Mouse (Mus musculus) right cerebral cortex, postnatal 36 days (tissue): Measurements from ENCODE around the gene Igfbp4.

Experiments
- DNase-seq, 2 experiments: peaks; one replicate each; pipeline ENCODE4 v3.0.0; 2022; ENCODE audit warnings: low spot score in 2 of 2, mixed read lengths in 1 of 2

The Igfbp4 gene

DNA sequence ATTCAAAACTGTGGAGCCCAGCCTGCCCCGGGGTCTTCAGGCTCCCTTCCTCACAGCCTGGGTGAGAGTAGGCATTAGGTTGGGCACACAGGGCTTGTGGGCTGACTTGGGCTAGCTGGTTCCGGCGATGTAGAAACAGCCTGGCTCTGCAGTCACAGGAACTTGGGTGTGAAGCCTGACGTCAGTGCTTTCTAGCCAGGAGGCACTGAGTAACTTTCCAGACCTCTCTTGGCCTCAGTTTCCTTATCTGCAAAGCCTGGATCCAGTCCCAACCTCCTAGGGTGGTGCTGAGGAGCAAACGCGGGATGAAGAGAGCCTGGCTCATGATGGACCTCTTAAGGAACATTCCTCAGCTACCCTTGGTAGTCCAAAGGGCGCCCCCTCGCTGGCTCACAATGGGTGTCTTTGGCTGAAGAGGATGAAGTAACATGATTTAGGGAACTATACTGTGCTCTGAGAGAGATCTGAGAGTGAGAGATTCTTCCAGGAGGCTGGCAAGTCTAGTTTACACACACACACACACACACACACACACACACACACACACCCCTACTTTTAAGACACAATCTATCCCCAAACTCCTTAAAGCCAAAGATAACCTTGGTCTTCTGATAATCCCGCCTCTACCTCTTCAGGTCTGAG lies 40.0 kb downstream of the Igfbp4 start:
- no peak for DNase-seq

DNA sequence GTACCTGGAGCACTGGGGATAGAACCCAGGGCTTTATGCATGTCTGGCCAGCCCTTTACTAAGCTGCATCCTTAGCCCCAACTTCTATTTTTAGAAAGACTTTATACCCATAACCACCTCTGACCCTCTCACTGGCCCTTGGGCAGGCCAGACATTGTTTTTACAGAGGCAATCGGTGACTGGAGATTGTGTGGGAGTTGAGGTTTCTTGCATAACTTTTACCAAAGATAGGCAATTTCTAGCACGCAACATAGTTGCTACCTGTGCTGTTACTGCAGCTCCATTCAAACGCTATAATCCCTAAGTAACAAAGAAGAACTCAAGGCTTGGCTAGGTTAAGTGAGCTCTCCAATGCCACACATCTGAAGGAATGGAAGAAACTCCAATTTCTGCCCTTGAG lies 40.5 kb downstream of the Igfbp4 start:
- no peak for DNase-seq

DNA sequence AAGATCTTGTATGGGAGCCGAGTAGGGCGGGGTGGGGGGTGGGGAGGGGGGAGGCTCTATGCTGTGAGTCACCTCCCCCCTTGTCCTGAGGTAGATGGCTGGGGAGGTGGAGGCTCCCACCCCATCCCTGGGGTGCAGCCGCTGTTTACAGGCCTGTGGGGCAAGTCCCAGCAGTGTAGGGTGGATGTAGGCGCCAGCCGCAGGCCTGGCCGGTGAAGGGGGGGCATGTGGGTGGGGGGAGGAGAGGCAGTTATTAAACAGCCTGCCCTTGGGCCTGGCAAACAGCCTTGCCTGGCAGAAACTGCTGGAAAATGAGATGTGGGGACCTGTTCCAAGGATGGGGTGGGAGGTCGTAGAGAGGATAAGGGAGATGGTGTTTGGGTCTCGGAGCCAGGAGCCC lies 41.1 kb downstream of the Igfbp4 start:
- DNase-seq = no peak

DNA sequence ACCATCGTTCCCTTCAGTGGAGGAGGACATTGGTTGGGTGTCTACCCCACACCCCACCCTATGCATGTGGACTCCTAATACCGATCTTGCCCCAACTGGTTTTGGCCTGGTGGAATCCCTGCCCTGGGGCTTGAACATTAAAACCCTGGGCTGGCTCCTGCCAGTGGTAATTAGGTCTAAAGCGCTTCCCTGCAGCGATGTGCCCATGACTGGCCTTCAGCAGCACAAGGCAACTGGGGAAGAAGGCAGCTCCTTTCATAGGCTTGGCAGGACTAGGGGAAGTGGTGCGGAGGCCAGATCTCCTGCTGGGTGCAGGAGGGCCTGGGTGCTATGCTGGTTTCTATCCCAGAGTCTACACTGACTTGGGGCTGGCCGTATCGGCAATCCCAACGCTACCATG lies 42.5 kb downstream of the Igfbp4 start:
- DNase-seq = no peak

DNA sequence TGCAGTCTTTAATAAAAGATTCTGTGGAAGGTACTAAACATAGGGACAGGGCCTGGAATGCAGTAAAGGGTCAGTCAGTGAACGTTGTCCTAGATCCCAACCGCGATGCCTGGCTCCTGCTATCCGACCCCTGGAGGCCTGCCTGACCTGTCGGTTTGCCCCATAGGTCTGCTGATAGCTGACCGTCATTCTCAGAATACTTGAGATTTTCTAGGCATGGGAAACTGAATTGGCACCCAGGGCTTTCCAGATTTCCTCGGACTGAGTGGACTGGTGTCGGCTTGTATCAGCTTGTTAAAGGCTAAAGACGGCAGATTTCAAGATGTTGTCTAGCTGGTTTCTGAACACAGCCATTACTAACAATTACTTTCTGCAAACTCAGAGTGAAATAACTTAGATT lies 43.3 kb downstream of the Igfbp4 start:
- no peak for DNase-seq

DNA sequence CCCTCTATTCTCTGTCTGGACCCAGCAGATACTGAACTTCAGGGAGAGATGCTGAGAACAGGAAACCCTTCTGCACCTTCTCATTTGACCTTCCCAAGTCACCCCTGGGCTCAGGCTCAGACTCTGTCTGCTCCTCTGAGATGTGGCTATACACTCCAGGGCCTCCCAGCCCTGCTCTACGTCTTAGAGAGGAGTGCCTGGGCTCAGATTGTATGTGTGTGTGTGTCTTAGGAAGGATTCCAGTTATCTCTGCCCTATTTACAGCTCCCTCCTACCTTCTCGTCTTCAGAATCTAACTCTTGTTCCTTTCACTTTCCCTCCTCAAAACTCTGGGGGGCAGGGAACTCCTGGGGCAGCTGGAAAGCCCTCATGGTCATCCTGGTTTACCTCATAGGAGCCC lies 47.4 kb downstream of the Igfbp4 start:
- no peak for DNase-seq

DNA sequence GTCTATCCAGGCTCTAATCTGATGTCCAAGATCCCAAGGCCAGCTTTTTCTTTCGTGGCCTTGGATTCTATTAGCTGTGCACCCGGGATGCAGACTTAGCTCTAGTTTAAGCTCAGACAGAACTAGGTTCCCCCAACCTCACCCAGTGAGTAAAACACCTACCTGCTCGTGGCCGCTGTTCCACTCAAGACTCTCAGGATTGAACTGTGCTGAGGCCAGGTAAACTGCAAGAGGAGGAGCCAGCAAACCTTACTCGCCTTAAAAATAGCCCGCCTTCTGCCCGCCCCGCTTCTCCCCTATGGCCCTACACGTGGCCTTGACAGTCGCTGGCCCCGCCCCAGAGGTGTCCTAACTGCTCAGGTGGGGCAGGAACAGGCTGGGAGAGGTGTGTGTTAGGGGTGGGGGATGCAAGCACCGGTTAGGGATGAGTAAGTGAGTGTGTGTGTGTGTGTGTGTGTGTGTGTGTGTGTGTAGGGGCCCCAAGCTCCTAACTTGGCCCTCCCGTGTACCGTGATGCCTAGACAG lies 48.1 kb downstream of the Igfbp4 start, which contains the start of gene Tns4:
Tns4 (minus strand) TSS at position 230 of the 525 bp plus-strand sequence.
- no peak for DNase-seq

DNA sequence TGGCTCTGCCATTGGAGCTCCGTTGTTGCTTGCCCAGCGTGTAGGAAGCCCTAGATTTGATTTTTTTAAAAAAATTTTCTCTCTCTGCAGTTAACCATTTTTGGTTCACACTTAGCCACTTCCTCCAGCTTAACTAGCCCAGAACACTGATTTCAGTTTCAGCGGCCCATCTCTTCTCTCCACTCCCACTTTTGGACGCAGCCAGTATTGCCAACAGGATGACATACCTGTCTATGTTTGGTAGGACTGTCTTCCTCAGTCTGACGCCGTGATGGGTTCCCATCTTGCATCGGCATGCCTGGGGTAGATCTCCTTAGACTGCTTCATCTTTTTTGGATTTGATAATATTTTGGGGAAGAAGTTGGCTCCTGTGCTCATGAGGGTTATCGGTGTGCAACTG lies 49.3 kb downstream of the Igfbp4 start:
- DNase-seq = no peak

DNA sequence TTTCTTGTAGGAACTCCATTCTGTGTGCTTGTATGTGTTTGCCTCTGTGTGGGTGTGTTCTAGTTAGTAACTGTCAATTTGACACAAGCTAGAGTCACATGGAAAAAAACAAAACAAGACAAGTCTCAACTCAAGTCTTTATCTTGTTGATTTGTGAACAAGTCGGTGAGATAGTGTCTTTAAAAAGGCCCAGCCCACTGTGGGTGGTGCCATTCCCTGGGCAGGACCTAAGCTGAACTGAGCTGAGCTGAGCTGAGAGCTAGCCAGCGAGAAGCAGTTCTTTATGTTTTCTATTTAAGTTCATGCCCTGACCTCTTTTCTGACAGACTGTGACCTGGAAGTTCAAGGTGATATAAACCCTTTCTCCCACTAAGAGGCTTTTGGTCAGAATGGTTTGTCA lies 50.6 kb downstream of the Igfbp4 start:
- DNase-seq = no peak

DNA sequence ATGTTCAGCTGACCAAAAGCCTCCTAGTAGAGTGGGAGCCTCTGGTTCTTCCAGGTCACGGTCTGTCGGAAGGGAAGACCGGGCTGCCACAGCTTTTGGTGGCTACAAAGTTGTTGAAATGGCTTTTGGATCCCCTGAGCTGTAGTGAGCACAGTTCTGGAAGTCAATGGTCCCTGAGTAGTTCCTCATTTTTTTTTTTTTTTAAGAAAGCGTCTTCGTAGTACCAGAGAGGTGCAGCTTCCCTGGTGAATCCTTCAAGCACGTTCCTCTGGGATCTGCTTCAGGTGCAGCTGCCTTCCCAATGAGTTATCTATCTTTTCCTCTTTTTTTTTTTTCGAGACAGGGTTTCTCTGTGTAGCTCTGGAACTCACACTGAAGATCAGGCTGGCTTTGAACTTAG lies 52.7 kb downstream of the Igfbp4 start:
- no peak for DNase-seq

DNA sequence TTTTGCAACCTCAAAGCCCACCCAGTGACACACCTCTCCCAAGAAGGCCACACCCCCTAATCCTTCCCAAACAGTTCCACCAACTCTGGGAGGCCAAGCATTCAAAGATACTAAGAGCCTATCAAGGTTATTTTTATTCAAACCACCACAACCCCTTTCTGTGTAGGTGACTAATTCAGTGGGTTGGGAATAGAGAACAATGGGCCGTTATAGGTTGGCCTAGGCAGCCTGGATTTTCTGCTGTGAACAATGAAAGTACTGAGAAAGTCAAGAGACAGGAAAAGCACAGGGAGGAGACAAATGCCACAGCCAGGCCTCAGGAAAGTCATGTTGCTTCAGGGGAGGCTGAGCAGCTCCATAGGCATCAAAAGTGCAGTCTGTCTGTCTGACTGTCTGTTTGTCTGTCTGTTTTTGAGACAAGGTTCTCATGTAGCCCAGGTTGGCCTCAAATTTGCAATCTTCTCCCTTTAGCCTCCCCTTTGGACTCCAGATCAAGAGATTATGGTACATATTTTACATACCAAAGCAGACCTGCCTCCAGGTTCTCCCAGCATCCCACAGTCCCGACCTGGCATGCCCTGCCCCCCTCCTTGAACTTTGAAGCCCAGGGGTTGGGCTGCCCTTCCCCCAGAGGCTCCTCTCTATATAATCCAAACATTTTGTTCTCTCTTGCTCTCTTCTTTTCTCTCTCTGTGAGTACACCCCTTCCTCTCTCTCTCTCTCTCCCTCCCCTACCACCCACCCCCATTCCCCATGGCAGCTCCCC lies 54.0 kb downstream of the Igfbp4 start:
- no peak for DNase-seq

DNA sequence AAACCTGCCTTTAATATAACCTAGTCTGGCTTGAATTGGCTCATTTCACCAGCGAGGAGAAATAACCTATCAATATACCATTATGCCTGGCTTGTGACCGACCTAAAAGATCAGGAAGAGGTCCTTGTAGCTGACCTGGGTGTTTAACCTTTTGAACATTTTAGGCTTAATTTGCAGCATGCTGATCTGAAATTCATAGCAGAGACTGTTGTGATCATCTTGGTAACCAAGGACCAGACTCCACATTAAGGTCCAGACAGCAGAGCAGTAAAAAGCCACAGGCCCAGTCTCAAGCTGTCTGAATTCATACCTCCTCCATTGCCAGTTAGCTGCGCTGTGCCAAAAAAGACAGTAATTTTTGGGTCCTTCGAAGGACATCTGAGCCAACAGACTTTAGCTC lies 54.7 kb downstream of the Igfbp4 start:
- no peak for DNase-seq

DNA sequence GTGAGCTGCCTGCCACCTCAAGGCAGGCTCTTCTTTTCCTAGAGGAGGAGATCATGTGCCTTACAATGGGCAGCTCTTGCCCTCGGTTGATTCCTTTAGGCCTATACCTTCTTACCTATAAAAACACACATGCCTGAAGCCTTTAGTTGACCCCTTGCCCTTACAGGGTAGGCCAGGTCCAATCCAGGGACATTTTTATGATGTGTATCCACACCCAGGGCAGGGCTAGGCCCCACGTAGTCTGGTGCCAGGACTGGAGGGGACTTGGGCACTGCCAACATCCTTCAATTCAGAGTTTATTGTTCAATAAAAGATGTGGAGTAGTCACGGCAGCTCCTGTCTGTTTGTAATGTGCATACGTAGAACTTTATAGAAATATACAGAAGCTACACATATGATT lies 55.4 kb downstream of the Igfbp4 start:
- DNase-seq = no peak

DNA sequence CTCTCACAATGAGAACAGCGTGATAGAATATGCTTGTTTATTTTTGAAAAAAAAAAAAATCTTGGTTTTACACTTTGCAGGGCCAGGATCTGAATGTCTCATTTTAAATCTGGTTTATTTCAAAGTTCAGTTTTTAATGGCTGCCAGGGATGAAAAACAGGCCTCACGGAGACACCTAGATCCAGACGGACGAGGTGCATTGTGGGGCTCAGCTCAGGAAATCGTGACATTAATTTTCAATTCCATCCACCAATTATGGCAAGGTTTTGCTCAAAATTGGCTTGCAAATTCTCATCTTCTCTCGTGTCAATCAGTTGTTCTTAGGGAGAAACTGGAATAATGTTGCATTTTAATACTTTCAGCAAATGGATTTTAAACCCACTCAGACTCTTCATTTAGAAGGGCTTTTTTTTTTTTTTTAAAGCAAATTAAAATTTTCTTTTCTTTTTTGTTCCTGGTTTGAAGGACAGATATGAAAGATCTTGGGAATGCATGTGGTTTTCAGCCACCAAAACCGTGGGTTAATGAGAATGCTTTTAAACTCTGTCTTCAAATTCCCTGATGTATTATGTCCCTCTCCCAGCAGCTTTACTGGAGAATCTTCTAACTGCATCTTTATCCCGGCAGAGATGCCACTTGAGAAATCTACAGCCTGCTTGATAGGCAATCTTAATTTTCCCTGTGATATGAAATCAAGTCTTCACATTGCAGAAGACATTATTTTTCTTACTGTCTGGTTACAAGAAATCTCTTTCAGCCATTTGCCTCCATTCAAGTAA lies 56.1 kb downstream of the Igfbp4 start:
- no peak for DNase-seq

DNA sequence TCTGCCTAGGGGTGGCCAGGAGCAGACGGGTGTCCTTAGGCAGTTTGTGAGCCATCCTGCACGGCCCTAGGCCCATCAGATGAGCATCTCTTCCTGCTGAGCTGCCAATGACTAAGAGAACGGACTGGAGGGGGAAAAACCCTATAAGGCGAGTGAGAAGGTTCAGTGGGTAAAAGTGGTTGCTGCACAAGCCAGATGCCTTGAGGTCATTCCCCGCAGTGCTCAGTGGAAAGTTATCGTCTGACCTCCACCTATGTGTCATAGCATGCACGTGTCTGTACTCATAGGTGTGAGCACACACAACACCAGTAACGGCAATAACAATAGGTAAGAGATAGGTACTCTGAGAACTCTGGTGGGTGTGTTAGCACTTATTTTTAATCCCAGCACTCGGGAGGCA lies 57.9 kb downstream of the Igfbp4 start:
- DNase-seq = no peak

DNA sequence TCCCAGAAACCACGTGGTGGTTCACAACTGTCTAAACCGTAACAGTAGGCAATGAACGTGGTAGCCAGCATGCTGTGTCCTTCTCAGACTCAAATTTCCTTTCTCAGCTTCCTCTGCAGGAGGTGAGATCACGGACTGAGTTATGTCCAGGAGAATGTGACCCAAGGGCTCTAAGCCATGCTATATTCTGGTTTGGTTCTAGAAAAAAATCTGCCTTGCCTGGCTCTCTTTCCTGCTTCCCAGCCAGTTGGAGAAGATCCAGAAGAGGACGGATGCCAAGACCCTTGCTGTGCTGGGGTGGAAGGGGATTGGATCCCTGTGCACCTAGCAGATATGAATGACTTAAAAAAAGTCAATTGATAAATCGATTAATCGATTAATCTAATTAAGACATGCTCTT lies 58.5 kb downstream of the Igfbp4 start:
- DNase-seq = no peak

DNA sequence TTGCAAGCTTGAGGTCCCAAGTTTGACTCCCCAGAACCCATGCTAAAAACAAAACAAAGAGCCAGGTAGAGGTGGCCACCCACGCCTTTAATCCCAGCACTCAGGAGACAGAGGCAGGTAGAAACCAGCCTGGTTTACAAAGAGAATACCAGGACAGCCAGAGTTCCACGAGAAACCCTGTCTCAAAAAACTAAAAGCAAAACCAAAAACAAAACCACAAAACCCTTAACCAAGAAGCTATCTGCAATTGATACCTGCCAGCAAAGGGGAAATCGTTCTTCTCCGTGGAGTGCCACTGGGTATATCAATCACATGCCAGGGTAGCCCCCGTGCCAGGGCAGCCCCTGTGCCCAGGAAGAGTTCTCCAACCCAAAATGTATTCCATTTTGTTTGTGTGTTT lies 59.2 kb downstream of the Igfbp4 start:
- DNase-seq = no peak

DNA sequence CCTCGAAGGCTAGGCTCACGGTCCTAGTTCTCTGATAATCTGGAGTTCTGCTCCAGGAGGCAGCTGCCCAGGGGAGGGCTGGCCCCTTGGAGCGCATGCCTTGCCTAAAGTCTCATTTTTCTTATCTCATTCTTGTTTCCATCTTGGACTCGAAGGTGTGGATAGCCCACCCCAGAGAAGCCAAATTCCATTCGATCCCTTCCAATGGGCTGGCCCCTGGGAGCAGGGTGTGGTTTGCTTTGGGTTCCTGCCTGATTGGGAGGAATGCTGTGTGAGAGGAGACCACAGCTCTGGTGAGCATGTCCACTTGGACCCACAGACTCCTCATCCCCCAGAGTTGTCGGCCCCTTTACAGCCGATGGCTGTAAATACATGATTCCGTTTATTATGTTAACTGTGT lies 60.6 kb downstream of the Igfbp4 start:
- DNase-seq = no peak

DNA sequence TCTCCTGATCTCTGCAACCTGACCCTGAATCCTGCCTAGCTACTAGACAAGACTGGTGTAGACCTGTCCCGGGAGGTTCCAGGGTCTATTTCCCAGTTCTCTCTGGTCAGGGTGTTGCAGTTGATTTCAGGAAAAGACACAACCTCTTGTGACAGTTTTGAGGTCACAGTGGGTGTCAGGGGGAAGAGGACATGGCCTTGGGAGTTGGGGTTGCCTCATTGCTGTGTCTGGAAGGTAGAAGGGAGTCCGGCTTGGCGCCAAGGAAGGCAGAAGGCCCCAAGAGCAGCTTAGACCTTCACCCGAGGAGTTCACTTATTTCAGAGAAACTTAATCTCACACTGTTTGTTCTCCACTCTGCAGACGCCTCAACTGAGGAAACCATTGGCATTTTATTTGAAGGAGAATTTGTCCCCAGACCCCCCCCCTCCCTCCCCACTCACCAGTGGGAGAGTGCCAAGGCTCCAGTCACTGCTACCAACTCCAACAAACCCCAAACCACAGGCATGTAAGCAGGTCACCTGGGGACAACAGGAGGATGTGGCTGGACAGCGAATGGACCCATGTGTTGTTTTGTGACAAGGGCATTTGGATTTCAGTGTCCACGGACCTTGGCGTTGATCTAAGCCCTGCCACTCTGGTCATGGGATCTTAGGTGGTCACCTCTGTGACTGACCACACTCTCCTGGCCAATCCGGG lies 61.7 kb downstream of the Igfbp4 start:
- no peak for DNase-seq
